Mouse (Mus musculus) cortical plate, adult 2 months (tissue): ENCODE data around the gene Lpcat2.

Experiments
- CTCF ChIP-seq: fragments of 200-500 bp; IDR thresholded peaks from 2 replicates; pipeline ENCODE4 v1.5.1; 2011; ENCODE audit warnings: mild to moderate bottlenecking, control low read depth, low read length; ENCODE audit not compliant: insufficient read depth; ENCODE audit errors: extremely low read depth
- POLR2A ChIP-seq: fragments of 200-500 bp; IDR thresholded peaks from 2 replicates; pipeline ENCODE4 v1.6.1; 2011; ENCODE audit warnings: mild to moderate bottlenecking, low read length, control low read depth; ENCODE audit not compliant: insufficient read depth; ENCODE audit errors: extremely low read depth

- TF ChIP-seq CTCF (no peak), POLR2A (no peak)
Measured at GRCm38 (mm10) chr8:92903488-92904135, 48.5 kb downstream of the Lpcat2 start.
